Mouse (Mus musculus) heart, adult 9 months (tissue): ENCODE data around the gene 4933400A11Rik.

Experiments
- DNase-seq, 2 experiments: peaks; one replicate each; pipeline ENCODE4 v3.0.0; 2022; ENCODE audit warnings: low spot score in 2 of 2

4933400A11Rik gene

GRCm38 (mm10) chrX:169779535-169779934 lies at the start of gene 4933400A11Rik:
TSS of gene 4933400A11Rik (minus strand) at chrX:169779635.
- DNase-seq, result no peak

- DNase-seq, result no peak
Observed at GRCm38 (mm10) chrX:169828136-169828535, 48.7 kb upstream of the 4933400A11Rik start.

- DNase-seq, result no peak
Observed at GRCm38 (mm10) chrX:169827720-169828119, 48.3 kb upstream of the 4933400A11Rik start.

DNA sequence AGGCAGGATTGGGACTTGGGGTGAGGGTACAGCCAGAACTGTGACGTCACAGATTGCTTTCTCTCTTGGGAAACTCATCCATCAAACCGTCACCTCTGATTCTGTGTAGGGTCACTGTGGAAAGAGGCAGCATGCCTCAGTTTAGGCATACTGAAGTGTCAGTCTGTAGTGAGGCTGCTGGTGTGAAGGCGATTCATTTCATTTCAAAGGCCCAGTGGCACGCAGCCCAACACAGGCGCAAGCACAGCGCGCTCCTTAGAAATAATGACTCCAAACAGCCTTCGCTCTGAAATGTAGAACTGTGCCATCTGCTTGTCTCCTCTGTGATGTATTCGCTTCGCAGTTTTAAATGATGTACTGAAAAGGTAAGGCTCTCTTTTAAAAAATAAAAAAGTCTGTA lies 47.5 kb upstream of the 4933400A11Rik start:
- no peak for DNase-seq

GRCm38 (mm10) chrX:169813673-169814072 lies 34.2 kb upstream of the 4933400A11Rik start:
- no peak for DNase-seq

DNA sequence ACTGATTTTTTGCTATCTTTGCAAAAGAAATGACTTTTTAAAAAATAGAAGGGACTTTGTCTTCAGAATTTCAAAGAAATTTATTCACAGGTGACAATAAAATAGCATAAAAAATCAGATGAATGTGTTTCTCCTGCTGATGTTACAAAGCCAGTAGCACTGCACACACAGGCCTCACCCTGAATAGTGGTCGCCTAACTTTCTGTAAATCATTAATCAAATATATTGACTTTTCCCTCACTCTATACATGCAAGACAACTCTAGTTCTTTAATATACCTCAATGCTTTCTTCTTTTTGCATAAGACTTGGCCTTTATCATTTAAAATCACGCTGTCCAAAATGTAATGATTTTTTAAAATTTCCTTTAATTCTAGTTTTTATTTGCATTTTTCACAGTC lies 32.3 kb upstream of the 4933400A11Rik start:
- no peak for DNase-seq

DNA sequence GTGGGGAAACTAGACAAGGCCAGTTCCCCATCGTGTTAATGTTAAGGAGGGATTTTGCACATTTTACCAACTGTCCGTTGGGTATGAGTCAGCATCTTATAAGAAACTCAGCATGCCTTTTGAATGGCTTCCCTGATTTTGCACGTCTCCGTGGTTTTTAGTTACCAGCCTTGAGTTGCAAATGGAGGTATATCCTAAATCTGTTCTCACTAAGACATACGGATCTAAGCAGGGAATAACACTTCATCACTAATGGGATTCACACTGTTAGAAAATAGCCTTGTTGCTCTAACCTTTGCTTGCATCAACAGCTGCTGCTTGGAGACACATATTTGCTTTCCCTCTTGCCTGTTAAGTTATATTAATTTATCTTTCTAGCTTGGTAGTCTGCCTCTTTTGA lies 31.9 kb upstream of the 4933400A11Rik start:
- no peak for DNase-seq

DNA sequence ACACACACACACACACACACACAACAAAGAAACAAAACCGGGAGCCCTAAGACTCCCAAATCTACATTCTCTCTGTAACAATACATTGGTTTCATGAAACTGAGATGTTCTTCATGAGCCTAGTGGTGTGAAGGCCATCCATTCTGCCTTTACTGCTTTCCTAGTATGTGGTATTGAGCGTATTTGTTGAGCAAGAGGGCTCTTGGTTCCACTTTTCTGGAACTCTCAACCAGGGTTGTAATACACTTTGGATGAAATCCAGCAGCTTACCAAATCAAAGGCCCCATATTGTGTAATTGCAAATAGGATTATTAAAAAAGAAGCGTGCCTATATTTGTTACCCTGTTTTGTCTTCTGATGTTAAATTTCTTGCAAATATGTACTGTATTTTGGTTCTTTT lies 28.3 kb upstream of the 4933400A11Rik start:
- no peak for DNase-seq

- DNase-seq, result no peak
Observed at GRCm38 (mm10) chrX:169805791-169806190, 26.4 kb upstream of the 4933400A11Rik start.

DNA sequence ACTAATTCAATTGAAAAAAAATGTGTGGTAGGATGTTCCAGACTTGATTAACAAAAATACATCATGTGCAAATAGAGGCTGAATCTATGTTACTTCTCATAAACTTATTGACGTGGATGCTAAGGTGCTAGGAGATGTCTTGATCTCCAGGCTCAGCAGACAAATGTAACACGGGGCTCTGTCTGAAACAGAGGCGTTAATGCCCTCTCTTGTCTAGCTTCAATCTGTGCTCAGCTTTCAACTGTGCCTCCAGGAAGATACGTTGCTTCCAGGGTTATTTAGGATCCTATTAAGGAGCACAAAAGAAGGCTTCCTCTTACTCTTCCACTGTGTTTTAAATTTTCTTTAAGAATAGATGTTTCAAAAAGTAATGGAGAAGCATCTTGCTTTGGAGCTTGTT lies 20.8 kb upstream of the 4933400A11Rik start:
- no peak for DNase-seq

DNA sequence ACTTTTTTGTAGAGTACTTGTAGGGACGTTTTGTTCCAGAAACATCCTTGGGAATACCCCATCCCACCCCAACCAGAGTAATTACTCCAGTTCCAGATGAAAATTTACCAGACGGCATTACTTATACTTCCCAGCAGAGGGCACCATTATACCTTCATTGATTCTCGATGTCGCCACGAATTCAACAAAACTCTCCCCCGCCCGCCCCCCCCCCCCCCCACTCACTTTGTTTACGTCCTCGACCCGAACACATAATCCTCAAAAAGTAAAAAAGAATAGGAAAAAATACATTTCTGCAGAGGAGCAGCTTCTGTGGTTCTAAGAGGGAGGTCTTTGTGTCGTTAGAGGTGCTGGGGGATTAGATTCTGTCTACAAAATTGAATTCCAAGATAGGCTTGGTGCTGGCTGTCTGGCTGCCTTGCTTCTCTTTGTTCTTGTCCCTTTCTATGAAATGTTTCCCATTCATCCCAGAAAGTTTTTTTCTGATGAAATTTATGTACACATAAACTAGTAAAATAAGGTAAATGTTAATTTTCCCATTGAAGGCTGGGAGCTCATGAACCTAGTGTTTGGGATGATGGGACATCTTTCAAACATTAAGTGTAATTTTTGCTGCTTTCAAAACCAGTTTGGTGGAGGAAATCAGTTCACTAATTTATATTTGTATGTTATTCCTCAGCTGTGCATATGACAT lies 19.7 kb upstream of the 4933400A11Rik start:
- DNase-seq, result peak; percentile 8 to 42

DNA sequence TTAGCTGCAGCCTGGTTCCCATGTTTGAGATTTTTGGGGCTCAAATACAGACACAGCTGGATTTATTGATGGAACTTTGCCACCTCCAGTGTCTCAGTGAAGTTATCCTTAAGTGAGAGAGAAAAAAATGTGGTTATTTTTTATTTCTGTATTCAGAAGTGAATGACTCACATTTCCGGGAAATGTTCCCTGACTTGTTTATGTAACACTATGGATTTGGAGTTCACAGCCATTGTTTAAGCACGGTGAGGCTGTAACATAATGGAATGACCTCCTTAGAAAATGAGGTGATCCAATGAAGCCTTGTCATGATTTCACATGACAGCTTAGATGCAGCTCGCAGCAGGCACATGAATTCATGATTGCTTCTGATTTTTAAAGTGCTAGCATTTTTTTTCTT lies 17.7 kb upstream of the 4933400A11Rik start:
- no peak for DNase-seq

GRCm38 (mm10) chrX:169794831-169795311 lies 15.4 kb upstream of the 4933400A11Rik start:
- DNase-seq, result peak; percentile 11 to 18

GRCm38 (mm10) chrX:169794421-169794820 lies 15.0 kb upstream of the 4933400A11Rik start:
- no peak for DNase-seq

DNA sequence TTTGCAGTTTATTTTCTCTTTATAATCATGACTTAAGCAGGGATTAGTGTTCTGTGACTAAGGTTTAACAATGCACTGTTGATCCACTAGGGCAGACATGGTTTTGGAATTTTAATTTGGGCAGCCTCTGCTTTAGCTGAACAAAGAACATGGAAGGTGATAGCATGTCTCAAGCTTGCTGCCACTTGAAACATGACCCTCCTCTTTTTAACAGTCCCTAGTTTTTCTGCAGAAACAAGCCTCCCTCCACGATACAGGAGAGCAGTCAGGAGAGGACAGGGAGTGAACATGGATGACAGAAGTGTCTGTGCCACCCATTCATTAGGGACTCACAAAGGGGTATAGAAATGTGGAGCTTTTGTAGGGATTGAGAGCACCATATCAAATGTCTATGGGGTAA lies 13.4 kb upstream of the 4933400A11Rik start:
- no peak for DNase-seq

DNA sequence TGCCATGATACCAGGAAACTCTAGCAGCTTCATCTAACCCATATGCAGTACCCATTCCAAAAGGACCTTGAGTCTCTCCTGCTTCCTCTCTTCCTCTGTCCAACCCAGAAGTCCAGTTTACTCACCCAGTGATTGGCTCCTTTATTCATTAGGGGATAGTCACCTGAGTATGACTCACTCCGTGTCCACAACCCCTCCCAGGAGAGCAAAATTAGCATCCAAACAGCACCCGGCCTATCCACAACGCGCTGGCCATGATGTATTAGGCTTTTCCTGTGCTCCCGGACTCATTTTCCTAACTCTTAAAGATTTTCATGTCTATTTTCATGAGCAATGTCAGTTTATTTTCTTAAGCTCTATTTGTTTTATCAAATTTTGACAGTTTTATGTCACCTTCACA lies 10.3 kb upstream of the 4933400A11Rik start:
- DNase-seq, result no peak

GRCm38 (mm10) chrX:169758001-169758400 lies 21.4 kb downstream of the 4933400A11Rik start:
- no peak for DNase-seq

- no peak for DNase-seq
Observed at GRCm38 (mm10) chrX:169735387-169735969, 44.0 kb downstream of the 4933400A11Rik start.
